Mouse (Mus musculus): ENCODE data around the gene Paqr6. TPM values are rescaled to one million over a fixed set of nuclear protein-coding genes. Genes with fewer than 3 reads are reported as not detected.
A peak's percentile ranks its signal among the peaks of the same experiment; 100 is the strongest.

Paqr6 gene
- polyA plus RNA-seq (2015; fragmentation: Nextera tagmentation; extraction: Ambion mirVana), result 1.1 and 2.3 TPM in 2 replicates

DNA sequence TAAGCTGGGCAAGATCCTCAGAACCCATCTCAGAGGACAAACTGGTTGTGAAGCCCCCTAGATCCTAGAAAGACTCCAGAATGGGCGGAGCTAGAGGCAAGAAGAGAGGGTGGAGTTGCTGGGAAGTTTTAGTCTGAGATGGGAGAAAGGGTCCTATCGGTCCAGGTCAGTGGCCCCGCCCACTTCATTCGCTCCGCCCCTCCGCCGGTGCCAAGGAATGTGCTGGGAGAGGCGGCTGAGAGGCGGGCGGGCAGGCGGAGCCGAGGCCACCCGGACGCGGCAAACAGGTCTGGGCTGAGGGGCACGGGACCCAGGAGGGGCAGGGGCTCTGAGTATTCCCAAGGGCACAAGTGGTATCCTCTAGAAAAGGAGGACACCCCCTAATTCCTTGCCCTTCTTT lies at the start of gene Paqr6:
Paqr6 (plus strand) TSS at position 248 of the 400 bp plus-strand sequence.
- H3K4me2 ChIP-seq (ENCODE audit: low read length), result no peak within 1 kb of the TSS
- 6% methylated on average over 14 of the region's 16 CpGs for WGBS
- no peak for ATAC-seq

DNA sequence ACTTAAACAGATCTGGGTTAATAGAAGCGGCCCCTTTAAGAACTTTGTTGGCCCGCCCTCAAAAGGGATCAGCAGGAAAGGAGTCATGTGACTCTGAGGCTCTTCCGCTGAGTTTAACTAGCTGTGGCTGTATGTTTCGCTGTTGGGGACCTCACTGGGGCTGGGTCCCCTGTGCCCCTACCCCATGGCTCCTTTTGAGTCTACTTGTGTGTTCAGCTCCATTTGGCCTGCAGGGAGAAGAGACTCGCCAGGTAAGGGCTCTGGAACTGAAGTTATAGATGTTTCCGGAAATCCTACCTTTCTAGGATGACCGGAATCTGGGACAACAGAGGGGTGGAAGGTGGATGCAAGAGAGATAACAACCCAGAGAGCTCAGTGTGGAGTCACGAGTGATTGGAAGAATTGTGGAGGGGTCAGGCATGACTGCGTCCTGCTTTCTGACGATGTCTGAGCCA lies 39.4 kb upstream of the Paqr6 start, which contains the start of gene Glmp:
Glmp (plus strand) TSS at position 73 of the 455 bp plus-strand sequence.
- Histone ChIP-seq H3K9me3 (ENCODE audit: control insufficient read depth, low read length) (no peaks in the 10 kb centered on the region), H3K4me2 (ENCODE audit: low read length) (peak within 1 kb of the TSS; percentile 76), H3K4me3 (replicated peaks; ENCODE audit: low read length) (peak within 1 kb of the TSS; percentile 66), H3K4me1 (replicated peaks; ENCODE audit: control insufficient read depth, insufficient read depth, low read length) (peaks cover 12% of the 10 kb centered on the region), H3K27ac (ENCODE audit: low read length) (no peak within 1 kb of the TSS), H3K9ac (replicated peaks; ENCODE audit: low read depth, low read length) (peak within 1 kb of the TSS; percentile 60), H3K36me3 (ENCODE audit: control insufficient read depth, insufficient read depth) (peaks cover 21% of the 10 kb centered on the region), H3K27me3 (replicated peaks; ENCODE audit: control insufficient read depth, insufficient read depth, low read length) (no peaks in the 10 kb centered on the region)
- peak; percentile 83 for ATAC-seq
- 3% methylated on average over 10 of the region's 10 CpGs for WGBS

More for the DNA sequence above, at the start of gene Paqr6:
- Histone ChIP-seq H3K4me3 (replicated peaks; ENCODE audit: low read length) (no peak within 1 kb of the TSS), H3K4me1 (replicated peaks; ENCODE audit: control insufficient read depth, insufficient read depth, low read length) (no peaks in the 10 kb centered on the region), H3K27me3 (replicated peaks; ENCODE audit: control insufficient read depth, insufficient read depth, low read length) (no peaks in the 10 kb centered on the region; the same call in 1 of the 2 replicates), H3K9ac (replicated peaks; ENCODE audit: low read depth, low read length) (no peak within 1 kb of the TSS), H3K36me3 (ENCODE audit: control insufficient read depth, insufficient read depth) (peaks cover 21% of the 10 kb centered on the region), H3K27ac (ENCODE audit: low read length) (no peak within 1 kb of the TSS), H3K9me3 (ENCODE audit: control insufficient read depth, low read length) (no peaks in the 10 kb centered on the region)

DNA sequence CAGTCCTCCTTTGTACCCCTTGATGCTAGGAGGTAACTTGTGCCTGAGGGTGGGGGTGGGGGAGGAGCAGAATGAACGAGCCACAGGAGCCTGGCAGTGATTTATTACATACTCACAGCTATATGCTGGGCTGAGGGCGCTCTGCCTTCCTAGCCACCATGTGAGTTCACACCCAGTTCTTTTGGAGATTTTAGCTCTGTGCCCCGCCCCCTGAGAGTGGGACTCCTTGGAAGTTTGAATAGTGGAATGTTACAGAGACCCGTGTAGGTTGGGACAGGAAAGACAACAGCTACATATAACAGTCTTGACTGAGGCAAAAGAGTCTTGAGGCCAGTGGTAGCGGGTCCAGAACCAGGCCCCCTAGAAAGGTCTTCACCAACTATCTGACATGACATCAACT lies 35.4 kb upstream of the Paqr6 start:
- no peak overlapping the region for H3K9ac ChIP-seq (replicated peaks; ENCODE audit: low read depth, low read length)
- H3K4me2 ChIP-seq (ENCODE audit: low read length), result no peak overlapping the region
- H3K27ac ChIP-seq (ENCODE audit: low read length), result no peak overlapping the region
- ATAC-seq, result no peak
- 86% methylated on average over 5 of the region's 5 CpGs for WGBS
- H3K36me3 ChIP-seq (ENCODE audit: control insufficient read depth, insufficient read depth), result no peaks in the 10 kb centered on the region
- no peaks in the 10 kb centered on the region for H3K27me3 ChIP-seq (replicated peaks; ENCODE audit: control insufficient read depth, insufficient read depth, low read length)
- H3K9me3 ChIP-seq (ENCODE audit: control insufficient read depth, low read length), result no peaks in the 10 kb centered on the region
- H3K4me3 ChIP-seq (replicated peaks; ENCODE audit: low read length), result no peak overlapping the region
- peaks cover 12% of the 10 kb centered on the region for H3K4me1 ChIP-seq (replicated peaks; ENCODE audit: control insufficient read depth, insufficient read depth, low read length)

DNA sequence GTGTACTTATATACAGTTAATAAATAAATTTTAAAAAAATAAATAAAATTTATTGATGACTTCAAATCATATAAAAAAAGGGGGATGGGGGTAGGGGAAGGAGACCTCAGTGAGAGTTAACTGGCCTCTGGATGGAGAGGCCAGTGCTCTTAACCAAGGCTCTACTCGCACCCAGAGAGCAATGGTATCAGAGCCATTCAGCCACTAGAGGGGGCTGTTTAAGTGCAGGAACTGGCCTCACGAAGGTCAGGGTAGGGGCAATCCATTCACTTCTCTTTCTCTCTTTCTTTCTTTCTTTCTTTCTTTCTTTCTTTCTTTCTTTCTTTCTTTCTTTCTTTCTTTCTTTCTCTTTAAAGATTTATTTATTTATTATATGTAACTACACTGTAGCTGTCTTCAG lies 33.1 kb upstream of the Paqr6 start:
- no peaks in the 10 kb centered on the region for H3K27me3 ChIP-seq (replicated peaks; ENCODE audit: control insufficient read depth, insufficient read depth, low read length)
- no peaks in the 10 kb centered on the region for H3K36me3 ChIP-seq (ENCODE audit: control insufficient read depth, insufficient read depth)
- no peaks in the 10 kb centered on the region for H3K9me3 ChIP-seq (ENCODE audit: control insufficient read depth, low read length)
- H3K4me3 ChIP-seq (replicated peaks; ENCODE audit: low read length), result no peak overlapping the region
- peaks cover 6% of the 10 kb centered on the region for H3K4me1 ChIP-seq (replicated peaks; ENCODE audit: control insufficient read depth, insufficient read depth, low read length)
- H3K4me2 ChIP-seq (ENCODE audit: low read length), result no peak overlapping the region
- no peak overlapping the region for H3K27ac ChIP-seq (ENCODE audit: low read length)
- H3K9ac ChIP-seq (replicated peaks; ENCODE audit: low read depth, low read length), result no peak overlapping the region
- ATAC-seq, result no peak
- WGBS, result 21% methylated on average over 2 of the region's 2 CpGs

DNA sequence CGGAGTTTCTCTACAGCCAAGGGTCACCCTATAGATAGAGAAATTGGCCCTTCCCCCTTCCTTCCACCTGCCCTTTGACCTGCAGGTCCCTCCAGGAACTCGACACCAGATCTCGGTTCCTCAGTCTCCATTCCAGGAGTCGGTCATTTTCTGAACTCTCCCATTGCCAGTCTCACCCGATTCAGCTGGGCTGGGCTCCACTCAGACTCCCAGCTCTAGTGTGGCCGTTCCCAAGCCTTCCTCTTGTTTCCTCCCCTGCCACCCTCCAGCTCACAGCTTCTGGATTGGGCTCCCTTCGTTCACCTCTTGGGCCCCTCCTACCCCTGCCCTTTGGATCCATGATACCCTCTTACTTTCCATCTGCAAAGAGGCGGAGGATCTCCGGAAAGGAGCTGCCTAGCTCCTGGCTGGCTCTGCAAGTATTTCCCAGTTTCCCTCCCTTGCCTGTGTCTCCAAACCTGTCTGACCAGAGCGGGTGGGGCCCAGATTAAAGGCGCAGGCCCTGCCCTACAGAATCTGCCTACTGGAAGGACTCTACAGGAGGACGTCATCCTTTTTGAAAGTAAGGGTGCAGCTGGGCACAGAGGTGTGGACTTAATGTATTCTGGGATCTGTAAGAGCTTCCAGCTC lies 30.2 kb upstream of the Paqr6 start:
- ATAC-seq, result no peak
- H3K9ac ChIP-seq (replicated peaks; ENCODE audit: low read depth, low read length), result no peak overlapping the region

DNA sequence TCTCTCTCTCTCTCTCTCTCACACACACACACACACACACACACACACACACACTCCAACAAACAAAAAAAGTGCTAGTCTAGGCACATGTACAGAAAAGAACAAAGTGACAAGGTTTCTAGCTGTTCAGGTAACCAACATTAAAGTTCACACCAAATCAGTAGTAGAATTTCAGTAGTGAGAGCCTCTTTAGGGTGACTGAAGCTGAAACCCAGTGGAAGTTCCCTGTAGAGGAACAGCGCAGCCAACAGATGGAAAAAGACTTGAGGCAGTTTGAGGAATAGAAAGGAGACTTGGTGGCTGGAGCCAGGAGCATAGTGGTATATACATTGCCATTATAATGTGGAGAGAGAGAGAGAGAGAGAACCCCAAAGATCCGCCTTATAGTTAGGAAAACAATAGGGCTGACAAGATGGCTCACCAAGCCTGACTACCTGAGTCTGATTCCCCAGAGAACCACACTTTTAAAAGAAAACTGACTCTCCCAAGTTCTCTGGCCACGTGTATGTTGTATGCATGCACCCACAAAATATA lies 29.4 kb upstream of the Paqr6 start:
- no peak overlapping the region for H3K27ac ChIP-seq (ENCODE audit: low read length)
- H3K4me2 ChIP-seq (ENCODE audit: low read length), result peak overlapping the region; percentile 78
- no peaks in the 10 kb centered on the region for H3K36me3 ChIP-seq (ENCODE audit: control insufficient read depth, insufficient read depth)
- peak overlapping the region; percentile 98 for H3K9ac ChIP-seq (replicated peaks; ENCODE audit: low read depth, low read length)
- WGBS, result 32% methylated on average over 3 of the region's 3 CpGs
- H3K4me1 ChIP-seq (replicated peaks; ENCODE audit: control insufficient read depth, insufficient read depth, low read length), result peaks cover 20% of the 10 kb centered on the region
- ATAC-seq, result no peak
- no peaks in the 10 kb centered on the region for H3K9me3 ChIP-seq (ENCODE audit: control insufficient read depth, low read length)
- no peaks in the 10 kb centered on the region for H3K27me3 ChIP-seq (replicated peaks; ENCODE audit: control insufficient read depth, insufficient read depth, low read length)
- H3K4me3 ChIP-seq (replicated peaks; ENCODE audit: low read length), result peak overlapping the region; percentile 54

More for the DNA sequence above, 30.2 kb upstream of the Paqr6 start:
- H3K4me3 ChIP-seq (replicated peaks; ENCODE audit: low read length), result no peak overlapping the region
- H3K4me1 ChIP-seq (replicated peaks; ENCODE audit: control insufficient read depth, insufficient read depth, low read length), result peaks cover 20% of the 10 kb centered on the region
- H3K27ac ChIP-seq (ENCODE audit: low read length), result no peak overlapping the region
- no peaks in the 10 kb centered on the region for H3K36me3 ChIP-seq (ENCODE audit: control insufficient read depth, insufficient read depth)
- H3K9me3 ChIP-seq (ENCODE audit: control insufficient read depth, low read length), result no peaks in the 10 kb centered on the region
- no peak overlapping the region for H3K4me2 ChIP-seq (ENCODE audit: low read length)
- H3K27me3 ChIP-seq (replicated peaks; ENCODE audit: control insufficient read depth, insufficient read depth, low read length), result no peaks in the 10 kb centered on the region
- 65% methylated on average over 12 of the region's 12 CpGs for WGBS

DNA sequence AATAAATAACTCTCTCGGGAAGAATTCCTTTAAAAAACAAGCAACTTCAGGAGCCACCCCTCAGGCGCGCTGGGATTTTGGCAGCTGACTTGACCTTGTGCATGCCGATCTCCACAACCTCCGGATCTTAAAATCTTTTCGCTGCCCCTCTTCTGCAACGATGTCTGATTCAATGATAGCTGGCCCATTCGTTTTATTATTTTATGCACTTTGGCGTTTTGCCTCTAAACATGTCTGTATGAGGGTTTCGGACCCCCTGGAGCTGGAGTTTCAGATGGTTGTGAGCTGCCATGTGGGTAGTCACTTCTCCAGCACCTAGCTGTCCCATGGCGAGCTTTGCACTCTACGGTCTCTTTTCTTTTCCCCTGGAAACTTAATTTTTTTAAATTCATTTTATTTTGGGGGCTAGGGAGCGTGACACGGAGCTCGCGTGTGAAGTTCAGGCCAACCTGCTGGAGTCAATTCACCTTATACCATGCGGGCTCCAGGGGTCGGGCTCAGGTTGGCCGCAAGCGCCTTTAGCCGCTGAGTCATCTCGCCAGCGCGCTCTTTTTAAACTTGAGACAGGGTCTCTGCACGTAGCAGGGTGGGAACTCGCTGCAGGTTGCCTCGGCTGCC lies 28.8 kb upstream of the Paqr6 start:
- 1% methylated on average over 27 of the region's 27 CpGs for WGBS
- H3K4me1 ChIP-seq (replicated peaks; ENCODE audit: control insufficient read depth, insufficient read depth, low read length), result peaks cover 20% of the 10 kb centered on the region
- H3K36me3 ChIP-seq (ENCODE audit: control insufficient read depth, insufficient read depth), result no peaks in the 10 kb centered on the region
- peak overlapping the region; percentile 54 for H3K4me3 ChIP-seq (replicated peaks; ENCODE audit: low read length)
- H3K27ac ChIP-seq (ENCODE audit: low read length), result peak overlapping the region; percentile 64
- no peak; the same call in none of the 2 replicates for ATAC-seq
- no peaks in the 10 kb centered on the region for H3K9me3 ChIP-seq (ENCODE audit: control insufficient read depth, low read length)
- H3K27me3 ChIP-seq (replicated peaks; ENCODE audit: control insufficient read depth, insufficient read depth, low read length), result no peaks in the 10 kb centered on the region
- H3K9ac ChIP-seq (replicated peaks; ENCODE audit: low read depth, low read length), result peak overlapping the region; percentile 98
- H3K4me2 ChIP-seq (ENCODE audit: low read length), result peak overlapping the region; percentile 78

DNA sequence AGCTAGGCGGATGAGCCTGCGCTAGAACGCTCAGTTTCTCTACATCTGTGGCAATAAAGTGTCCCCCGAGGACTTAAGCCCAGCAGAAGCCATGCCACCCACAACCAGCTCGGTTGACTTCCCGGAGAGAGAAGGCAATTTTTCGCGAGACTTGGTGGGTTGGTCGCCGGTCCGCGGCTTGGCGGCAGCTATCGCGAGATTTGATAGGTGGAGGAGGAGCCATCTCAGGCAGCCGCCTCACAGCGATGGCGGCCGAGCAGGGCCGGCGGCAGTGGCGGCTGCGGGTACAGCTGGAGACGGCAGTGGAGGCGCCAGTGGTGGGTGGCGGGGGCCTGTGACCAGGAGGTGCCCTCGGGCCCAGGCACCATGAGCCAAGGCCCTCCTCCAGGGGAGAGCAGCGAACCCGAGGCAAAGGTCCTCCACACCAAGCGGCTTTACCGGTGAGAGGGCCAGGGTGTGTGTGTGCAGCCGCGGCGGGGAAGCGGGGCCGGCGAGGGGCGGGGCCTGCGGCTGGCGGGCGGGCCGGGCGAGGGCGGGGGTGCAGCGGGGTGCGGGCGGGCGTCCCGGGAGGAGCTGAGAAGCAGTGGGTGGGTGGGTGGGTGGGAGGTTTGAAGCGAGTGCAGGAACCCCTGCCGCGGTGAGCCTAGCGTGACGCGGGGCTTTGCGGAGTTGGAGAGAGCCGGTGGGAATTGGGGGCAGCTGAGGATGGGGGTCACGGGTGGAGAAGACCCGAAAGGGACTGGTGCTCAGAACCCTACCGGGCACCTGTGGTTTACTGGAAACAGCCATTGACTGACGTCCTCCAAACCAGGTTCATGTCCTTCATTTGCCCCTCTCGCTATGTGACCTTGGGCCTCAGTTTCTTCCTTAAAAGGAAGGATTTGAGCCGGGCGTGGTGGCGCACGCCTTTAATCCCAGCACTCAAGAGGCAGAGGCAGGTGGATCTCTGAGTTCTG lies 28.0 kb upstream of the Paqr6 start, which contains the start of the genes Tmem79 and Smg5:
Tmem79 (minus strand) TSS at position 91 of the 956 bp plus-strand sequence.
Smg5 (plus strand) TSS at position 203 of the 956 bp plus-strand sequence.
- H3K27me3 ChIP-seq (replicated peaks; ENCODE audit: control insufficient read depth, insufficient read depth, low read length), result no peaks in the 10 kb centered on the region
- H3K4me2 ChIP-seq (ENCODE audit: low read length), result peak within 1 kb of the TSS; percentile 78
- peak within 1 kb of the TSS; percentile 54 for H3K4me3 ChIP-seq (replicated peaks; ENCODE audit: low read length)
- peak within 1 kb of the TSS; percentile 98 for H3K9ac ChIP-seq (replicated peaks; ENCODE audit: low read depth, low read length)
- no peaks in the 10 kb centered on the region for H3K9me3 ChIP-seq (ENCODE audit: control insufficient read depth, low read length)
- peak; percentile 97 for ATAC-seq
- WGBS, result 2% methylated on average over 57 of the region's 66 CpGs
- H3K27ac ChIP-seq (ENCODE audit: low read length), result peak within 1 kb of the TSS; percentile 95
- no peaks in the 10 kb centered on the region for H3K36me3 ChIP-seq (ENCODE audit: control insufficient read depth, insufficient read depth)
- H3K4me1 ChIP-seq (replicated peaks; ENCODE audit: control insufficient read depth, insufficient read depth, low read length), result peaks cover 20% of the 10 kb centered on the region

All from forebrain, embryonic 16.5 days (tissue).